Mouse (Mus musculus) T-helper 2 cell (primary cell): ENCODE data around the gene Gpt2.

ENCODE experiments used
- in situ Hi-C: fragments of 300-600 bp; cut with MboI, MseI; formaldehyde crosslinking; loops from one replicate; pipeline ENCODE4 v1.15.1; 2025; ENCODE audit warnings: high pct_unique_total_duplicates

Gene Gpt2

GRCm38 (mm10) chr8:85526105-85526504, 33.7 kb downstream of the Gpt2 start:
- in situ Hi-C loops = loop anchor here (5.0 kb wide), 1 partner anchor 69 kb away; no protein-coding TSS in a partner anchor

- in situ Hi-C loops = loop anchor here (5.0 kb wide), 1 partner anchor 72 kb away; no protein-coding TSS in a partner anchor
Measured at GRCm38 (mm10) chr8:85528959-85529358, 36.6 kb downstream of the Gpt2 start.

- in situ Hi-C loops = no loop called here
Measured at GRCm38 (mm10) chr8:85530717-85531116, 38.3 kb downstream of the Gpt2 start.

- in situ Hi-C loops = no loop called here
Measured at GRCm38 (mm10) chr8:85531471-85531870, 39.1 kb downstream of the Gpt2 start.

- in situ Hi-C loops = no loop called here
Measured at GRCm38 (mm10) chr8:85532843-85533242, 40.5 kb downstream of the Gpt2 start.

- in situ Hi-C loops = no loop called here
Measured at GRCm38 (mm10) chr8:85533434-85533833, 41.1 kb downstream of the Gpt2 start.

GRCm38 (mm10) chr8:85534163-85534562, 41.8 kb downstream of the Gpt2 start:
- in situ Hi-C loops = no loop called here

- in situ Hi-C loops = no loop called here
Measured at GRCm38 (mm10) chr8:85536332-85536731, 44.0 kb downstream of the Gpt2 start.

GRCm38 (mm10) chr8:85551934-85552333, 59.6 kb downstream of the Gpt2 start:
- in situ Hi-C loops = no loop called here

- in situ Hi-C loops = no loop called here
Measured at GRCm38 (mm10) chr8:85554391-85555180, 62.2 kb downstream of the Gpt2 start.

- in situ Hi-C loops = no loop called here
Measured at GRCm38 (mm10) chr8:85555181-85556145, 63.1 kb downstream of the Gpt2 start, which contains the start of gene Dnaja2. Gene Dnaja2, minus strand, starts transcription at chr8:85555344.

GRCm38 (mm10) chr8:85556986-85557600, 64.7 kb downstream of the Gpt2 start:
- in situ Hi-C loops = no loop called here

GRCm38 (mm10) chr8:85557601-85557986, 65.2 kb downstream of the Gpt2 start:
- in situ Hi-C loops = no loop called here

- in situ Hi-C loops = no loop called here
Measured at GRCm38 (mm10) chr8:85559201-85559600, 66.8 kb downstream of the Gpt2 start.

GRCm38 (mm10) chr8:85559966-85560365, 67.6 kb downstream of the Gpt2 start:
- in situ Hi-C loops = no loop called here

GRCm38 (mm10) chr8:85563336-85563735, 71.0 kb downstream of the Gpt2 start:
- in situ Hi-C loops = no loop called here

- in situ Hi-C loops = no loop called here
Measured at GRCm38 (mm10) chr8:85565186-85565585, 72.8 kb downstream of the Gpt2 start.

- in situ Hi-C loops = no loop called here
Measured at GRCm38 (mm10) chr8:85567801-85568200, 75.4 kb downstream of the Gpt2 start.

GRCm38 (mm10) chr8:85570466-85570865, 78.1 kb downstream of the Gpt2 start:
- in situ Hi-C loops = no loop called here

- in situ Hi-C loops = no loop called here
Measured at GRCm38 (mm10) chr8:85573972-85574496, 81.7 kb downstream of the Gpt2 start.
